Mouse (Mus musculus) G1E (cell line): ENCODE results near the gene Cyp17a1.

Source experiments
- CTCF ChIP-seq: IDR thresholded peaks from 2 replicates; pipeline ENCODE4 v1.5.1; 2012; ENCODE audit warnings: low read depth, low read length, inconsistent platforms, mixed read lengths
- GATA1 ChIP-seq: IDR thresholded peaks from 2 replicates; pipeline ENCODE4 v1.6.1; 2012; ENCODE audit warnings: borderline replicate concordance, low read length, inconsistent platforms, mixed read lengths
- GATA2 ChIP-seq: IDR thresholded peaks from 2 replicates; pipeline ENCODE4 v1.6.1; 2012; ENCODE audit warnings: low read depth, low read length, inconsistent platforms, borderline replicate concordance
- POLR2AphosphoS5 ChIP-seq: IDR thresholded peaks from 2 replicates; pipeline ENCODE4 v1.6.1; 2012; ENCODE audit warnings: low read depth, low read length, inconsistent platforms; ENCODE audit not compliant: insufficient replicate concordance
- TAL1 ChIP-seq: conservative IDR thresholded peaks from 2 replicates; pipeline ENCODE4 v1.6.1; 2012; ENCODE audit warnings: low read depth, low read length, inconsistent platforms, mixed read lengths

DNA sequence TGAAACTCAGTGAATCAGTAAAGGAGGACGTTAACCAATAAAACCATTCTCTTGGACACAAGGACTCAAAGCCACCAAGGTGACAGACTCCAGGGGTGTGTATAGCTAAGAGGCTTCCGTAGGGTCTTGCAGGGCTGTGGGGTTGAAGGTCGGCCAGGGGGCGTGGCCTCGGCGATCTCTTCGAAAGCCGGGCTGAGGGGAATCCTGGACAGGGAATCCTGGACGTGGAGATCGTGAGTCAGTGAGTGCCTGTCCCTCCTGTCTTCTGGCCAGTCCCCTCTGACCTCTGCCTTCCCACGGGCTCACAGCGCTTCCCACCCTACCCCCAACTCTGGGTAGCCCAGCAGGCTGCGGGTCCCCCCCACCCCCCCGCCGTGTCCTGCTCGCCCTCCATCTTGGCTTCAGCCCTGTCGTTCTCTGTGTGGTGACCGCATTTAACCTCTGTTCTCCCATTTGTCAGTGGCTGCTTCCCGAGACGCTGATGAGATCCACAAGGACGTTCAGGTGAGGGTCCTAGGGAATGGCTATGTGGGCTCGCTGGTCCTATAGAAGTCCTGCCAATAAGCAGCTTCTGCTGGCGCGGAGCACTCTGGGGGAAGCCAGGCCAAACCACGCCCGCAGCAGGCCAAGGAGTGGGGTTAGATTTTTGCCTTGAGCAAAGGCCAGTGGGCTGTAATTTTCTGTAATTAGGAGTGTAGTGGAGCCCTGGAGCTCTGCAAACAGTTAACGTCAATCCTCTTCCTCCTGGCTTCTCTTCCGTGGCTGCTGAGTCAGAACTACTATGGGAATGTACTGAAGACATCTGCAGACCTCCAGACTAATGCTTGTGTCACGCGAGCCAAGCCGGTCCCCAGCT lies 34.6 kb upstream of the Cyp17a1 start, which contains the start of gene As3mt:
- TF ChIP-seq TAL1 (no peak), CTCF (no peak), GATA1 (no peak), POLR2AphosphoS5 (no peak), GATA2 (no peak)
